Mouse (Mus musculus): ENCODE measurements at regions not wholly inside any gene's neighbourhood (a gene's known extent, or its start where the extent isn't known, plus 50 kb on each side); places are given as distances from the start of the nearest gene placed in this dataset.

- TF ChIP-seq CTCF (IDR thresholded peaks at IDR 0.05; ENCODE audit: control insufficient read depth, insufficient read depth, insufficient replicate concordance, low read depth, low read length) (no peak), POLR2A (IDR thresholded peaks at IDR 0.05; ENCODE audit: control insufficient read depth, low read depth, low read length) (no peak)
Observed at GRCm38 (mm10) chr3:15223266-15223665, 108.8 kb downstream of the Gm9733 start.

Measured in testis, adult 2 months (tissue).